Mouse (Mus musculus) megakaryocyte-erythroid progenitor cell, adult 5 weeks (primary cell): ENCODE measurements around the gene Zfp946. TPM values are rescaled to one million over a fixed set of nuclear protein-coding genes. Genes with fewer than 3 reads are reported as not detected.

ENCODE experiments used
- polyA plus RNA-seq: library from polyadenylated mRNA; stranded (reverse); fragments of >175 nt; gene quantifications from 2 replicates; pipeline ENCODE4 v1.2.3, GENCODE M21; 2012

Gene Zfp946
- 1.3 and 2.0 TPM in 2 replicates for polyA plus RNA-seq

DNA sequence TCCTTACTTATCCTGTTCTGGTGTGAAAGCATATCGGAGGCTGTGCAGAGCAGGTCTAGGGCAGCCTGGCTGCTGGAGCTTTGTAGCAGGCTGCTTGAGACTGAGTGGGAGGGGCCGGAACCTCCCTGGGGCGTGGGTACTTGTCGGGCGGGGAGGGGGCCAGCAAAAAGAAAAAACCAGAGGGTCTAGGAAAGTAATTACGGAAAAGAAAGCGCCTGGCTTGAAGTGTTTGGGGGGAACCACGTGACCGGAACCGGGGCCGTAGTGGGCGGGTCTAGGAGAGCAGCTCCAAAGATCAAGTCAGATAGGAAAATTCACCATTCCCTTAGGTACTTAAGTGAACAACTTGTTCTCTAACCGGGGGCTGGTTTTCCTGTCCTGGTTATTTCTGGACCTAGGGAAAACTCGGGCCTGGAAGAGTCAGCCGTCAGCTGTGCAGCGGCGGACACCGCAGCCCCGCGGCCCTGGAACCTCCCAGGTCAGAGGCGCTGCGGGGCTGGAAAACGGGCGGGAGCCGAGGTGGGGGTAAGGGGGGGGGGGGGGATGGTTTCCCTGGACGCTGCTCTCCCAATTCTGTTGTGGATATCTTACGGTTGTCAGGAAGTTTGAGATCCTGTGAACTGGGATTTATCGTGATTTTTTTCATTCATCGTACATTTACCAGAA, at the start of gene Zfp946:
Gene Zfp946 (plus strand): TSS at position 271 of the 666 bp plus-strand sequence.

Other genes with a start within 250 kb of the Zfp946 start
- gene Zfp994, start 198.6 kb upstream of the Zfp946 start, polyA plus RNA-seq: 0.13 and 0.27 TPM in 2 replicates
- gene CT030661.1, start 109.4 kb upstream of the Zfp946 start, polyA plus RNA-seq: 0.83 and 1.6 TPM in 2 replicates
- gene Zfp944, start 62.8 kb upstream of the Zfp946 start, polyA plus RNA-seq: 1.3 and 1.4 TPM in 2 replicates
- gene Zfp758, start 62.8 kb upstream of the Zfp946 start, polyA plus RNA-seq: 0.05 and 0.14 TPM in 2 replicates
- gene Vmn2r111, start 149.3 kb downstream of the Zfp946 start, polyA plus RNA-seq: 0.01 TPM in 1 of 2 replicates, not detected in the other
- gene Vmn2r112, start 176.7 kb downstream of the Zfp946 start, polyA plus RNA-seq: not detected in 2 replicates